Mouse (Mus musculus) neutrophil, adult 5-6 weeks (primary cell): Measurements from ENCODE around the gene Cyp2d40. TPM values are rescaled to one million over a fixed set of nuclear protein-coding genes. Genes with fewer than 3 reads are reported as not detected.

Experiments
- total RNA-seq: library from RNA; stranded (forward); fragments of 200-1000 nt; gene quantifications from 2 replicates; pipeline ENCODE4 v1.2.3, GENCODE M21; 2017

Gene Cyp2d40
- total RNA-seq, 1 experiment from 2014 or later, result not detected

Other genes with a start within 250 kb of the Cyp2d40 start
- not detected in 2 replicates for gene Cyp2d12, start 209.1 kb downstream of the Cyp2d40 start, total RNA-seq
- not detected in 2 replicates for gene Cyp2d34, start 143.2 kb downstream of the Cyp2d40 start, total RNA-seq
- not detected in 2 replicates for gene Cyp2d26, start 30.1 kb upstream of the Cyp2d40 start, total RNA-seq
- 138 TPM in 2 replicates for gene Tcf20, start 223.7 kb upstream of the Cyp2d40 start, total RNA-seq